Mouse (Mus musculus): ENCODE results near the gene Esyt1.

DNA sequence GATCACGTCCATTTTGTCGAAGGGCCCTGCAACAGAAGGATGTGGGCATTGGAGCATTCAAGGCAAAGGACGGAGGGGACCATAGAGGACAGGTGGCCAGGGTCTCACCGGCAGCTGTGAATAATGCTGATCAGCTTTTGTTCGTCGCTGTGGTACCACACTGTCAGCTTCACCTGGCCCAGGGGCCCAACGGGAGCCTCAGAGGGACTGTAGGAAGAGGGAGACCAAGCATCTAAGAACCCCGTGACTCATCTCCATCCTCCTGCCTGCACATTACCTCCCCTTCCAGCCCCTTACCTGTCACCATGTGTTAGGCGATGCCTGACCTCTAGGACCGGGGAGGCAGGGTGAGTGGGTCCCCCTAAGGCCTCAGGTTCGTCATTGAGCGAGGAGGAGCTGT, 13.9 kb downstream of the Esyt1 start:
- TF ChIP-seq POLR2A (IDR thresholded peaks at IDR 0.05; ENCODE audit: low read depth, low read length) (no peak), CTCF (IDR thresholded peaks at IDR 0.05; ENCODE audit: borderline replicate concordance, insufficient read depth, low read length) (no peak)

Measured in embryonic fibroblast, embryonic 13.5 days (primary cell).